Mouse (Mus musculus): Measurements from ENCODE around the gene Pax2. TPM values are rescaled to one million over a fixed set of nuclear protein-coding genes. Genes with fewer than 3 reads are reported as not detected.
A peak's percentile ranks its signal among the peaks of the same experiment; 100 is the strongest.

The Pax2 gene
- polyA plus RNA-seq, 1 experiment: not detected

DNA sequence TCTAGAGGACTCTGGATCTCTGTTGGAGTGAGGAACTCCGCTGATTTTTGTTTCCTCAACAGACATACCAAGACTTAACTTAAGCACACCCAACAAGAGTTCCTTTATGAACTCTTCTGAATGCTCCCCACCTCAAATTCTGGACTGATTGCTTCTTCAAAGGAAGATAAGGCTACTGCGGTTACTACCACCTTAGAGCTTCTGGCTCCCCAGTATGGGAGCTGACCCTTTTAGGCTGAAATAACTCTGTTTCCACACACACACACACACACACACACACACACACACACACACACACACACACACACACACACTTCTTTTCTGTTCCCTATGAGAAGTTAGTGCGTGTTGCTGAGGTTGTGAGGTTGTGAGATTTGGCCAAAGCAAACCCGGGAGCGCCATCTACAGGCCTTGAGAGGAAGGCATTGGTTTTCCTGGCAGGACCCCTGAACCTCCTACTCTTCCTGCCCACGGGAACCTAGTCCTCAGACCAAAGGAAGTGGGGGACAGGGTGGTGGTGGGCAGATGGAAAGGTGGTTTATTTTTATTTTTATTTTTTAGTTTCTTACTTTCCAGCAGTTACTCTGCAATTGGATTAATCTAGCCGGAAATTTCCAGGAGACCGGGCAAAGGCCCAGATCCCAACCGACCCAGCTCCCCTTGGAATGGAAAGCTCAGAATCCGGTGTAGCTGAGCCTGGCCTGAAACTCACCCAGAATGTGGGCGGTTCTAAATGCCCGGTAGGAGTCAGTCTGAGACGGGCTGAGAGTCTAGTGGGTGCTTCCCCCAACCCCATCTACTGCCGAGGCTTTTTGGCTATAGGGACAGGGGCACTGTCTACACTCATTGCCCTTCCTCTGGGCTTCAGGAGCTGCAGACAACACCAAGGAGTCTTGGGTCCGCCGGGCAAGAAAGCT lies 1.1 kb upstream of the Pax2 start:
- TF ChIP-seq MAX (IDR thresholded peaks at IDR 0.05): no peak
- peak; percentile 33 for TF ChIP-seq CTCF (IDR thresholded peaks at IDR 0.05; ENCODE audit: control insufficient read depth, insufficient read depth, insufficient read length)
- no peak for TF ChIP-seq MYOG (IDR thresholded peaks at IDR 0.05; ENCODE audit: control insufficient read depth, extremely low read depth, insufficient read length)
- TF ChIP-seq CEBPB (IDR thresholded peaks at IDR 0.05; ENCODE audit: low read depth): no peak
- TF ChIP-seq FOSL1 (IDR thresholded peaks at IDR 0.05; ENCODE audit: insufficient read depth, low read length, poor library complexity, severe bottlenecking): no peak
- H3K79me3 ChIP-seq (ENCODE audit: low read depth): no peaks in the 10 kb centered on the region

GRCm38 (mm10) chr19:44755378-44755692 lies 510 bp upstream of the Pax2 start:
- no peak for TF ChIP-seq USF1 (IDR thresholded peaks at IDR 0.05; ENCODE audit: low read depth)
- no peak for TF ChIP-seq CTCF (IDR thresholded peaks at IDR 0.05; ENCODE audit: control insufficient read depth, insufficient read depth, insufficient read length)
- TF ChIP-seq CEBPB (IDR thresholded peaks at IDR 0.05; ENCODE audit: low read depth): no peak
- TF ChIP-seq MYOD1 (IDR thresholded peaks at IDR 0.05; ENCODE audit: control insufficient read depth, insufficient read length, low read depth): no peak
- no peak for TF ChIP-seq FOSL1 (IDR thresholded peaks at IDR 0.05; ENCODE audit: insufficient read depth, low read length, poor library complexity, severe bottlenecking)
- no peak for TF ChIP-seq MAX (IDR thresholded peaks at IDR 0.05)
- Histone ChIP-seq H3K27me3 (ENCODE audit: control insufficient read depth, insufficient read depth, insufficient read length) (peaks cover 89% of the 10 kb centered on the region), H3K4me3 (ENCODE audit: insufficient read depth, poor library complexity, severe bottlenecking) (no peak overlapping the region), H3K79me2 (ENCODE audit: control insufficient read depth, insufficient read depth) (no peaks in the 10 kb centered on the region), H3K36me3 (ENCODE audit: control insufficient read depth, insufficient read depth) (no peaks in the 10 kb centered on the region), H3ac (ENCODE audit: control insufficient read depth, insufficient read length, low read depth) (no peak overlapping the region), H3K79me3 (ENCODE audit: low read depth) (no peaks in the 10 kb centered on the region)

More for the DNA sequence above, 1.1 kb upstream of the Pax2 start:
- no peak overlapping the region for H3ac ChIP-seq (ENCODE audit: control insufficient read depth, insufficient read length, low read depth)
- no peak overlapping the region for H3K4me3 ChIP-seq (ENCODE audit: insufficient read depth, poor library complexity, severe bottlenecking)
- no peaks in the 10 kb centered on the region for H3K36me3 ChIP-seq (ENCODE audit: control insufficient read depth, insufficient read depth)
- no peaks in the 10 kb centered on the region for H3K79me2 ChIP-seq (ENCODE audit: control insufficient read depth, insufficient read depth)
- H3K27me3 ChIP-seq (ENCODE audit: control insufficient read depth, insufficient read depth, insufficient read length): peaks cover 89% of the 10 kb centered on the region

- no peak overlapping the region for H3K4me3 ChIP-seq (ENCODE audit: insufficient read depth, poor library complexity, severe bottlenecking)
- TF ChIP-seq MYOD1 (IDR thresholded peaks at IDR 0.05; ENCODE audit: control insufficient read depth, insufficient read length, low read depth) (no peak), MAX (IDR thresholded peaks at IDR 0.05) (no peak), MYOG (IDR thresholded peaks at IDR 0.05; ENCODE audit: control insufficient read depth, extremely low read depth, insufficient read length) (no peak), USF1 (IDR thresholded peaks at IDR 0.05; ENCODE audit: low read depth) (no peak), FOSL1 (IDR thresholded peaks at IDR 0.05; ENCODE audit: insufficient read depth, low read length, poor library complexity, severe bottlenecking) (no peak), CTCF (IDR thresholded peaks at IDR 0.05; ENCODE audit: control insufficient read depth, insufficient read depth, insufficient read length) (no peak), CEBPB (IDR thresholded peaks at IDR 0.05; ENCODE audit: low read depth) (no peak)
- H3K79me3 ChIP-seq (ENCODE audit: low read depth): no peaks in the 10 kb centered on the region
- peaks cover 89% of the 10 kb centered on the region for H3K27me3 ChIP-seq (ENCODE audit: control insufficient read depth, insufficient read depth, insufficient read length)
- H3K36me3 ChIP-seq (ENCODE audit: control insufficient read depth, insufficient read depth): no peaks in the 10 kb centered on the region
- H3ac ChIP-seq (ENCODE audit: control insufficient read depth, insufficient read length, low read depth): no peak overlapping the region
- H3K79me2 ChIP-seq (ENCODE audit: control insufficient read depth, insufficient read depth): no peaks in the 10 kb centered on the region
Measured at GRCm38 (mm10) chr19:44756421-44757230, 781 bp downstream of the Pax2 start.

DNA sequence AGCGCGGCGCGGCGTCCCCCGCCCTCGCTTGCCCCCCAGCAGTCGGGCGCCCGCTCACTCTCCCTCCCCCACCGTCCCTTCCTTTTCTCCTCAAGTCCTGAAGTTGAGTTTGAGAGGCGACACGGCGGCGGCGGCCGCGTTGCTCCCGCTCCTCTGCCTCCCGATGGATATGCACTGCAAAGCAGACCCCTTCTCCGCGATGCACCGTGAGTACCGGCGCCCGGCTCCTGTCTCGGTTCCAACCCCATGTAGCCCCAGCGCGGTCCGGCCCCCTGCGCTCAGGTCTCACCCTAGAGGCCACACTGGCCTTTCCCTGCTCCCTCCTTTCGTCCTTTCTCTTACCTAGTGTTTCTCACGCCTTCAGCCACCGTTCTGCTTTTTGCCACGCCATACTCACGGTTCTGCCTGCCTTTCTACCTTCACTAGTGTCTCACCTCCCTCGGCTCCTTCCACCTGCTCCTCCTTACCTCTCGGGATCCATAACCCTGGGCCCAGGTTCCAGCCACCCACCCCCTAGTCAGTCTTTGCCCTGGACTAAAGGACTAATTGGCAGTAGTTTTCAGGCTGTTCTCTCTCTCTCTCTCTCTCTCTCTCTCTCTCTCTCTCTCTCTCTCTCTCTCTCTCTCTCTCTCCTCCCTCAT lies 1.5 kb downstream of the Pax2 start:
- TF ChIP-seq FOSL1 (IDR thresholded peaks at IDR 0.05; ENCODE audit: insufficient read depth, low read length, poor library complexity, severe bottlenecking) (no peak), CTCF (IDR thresholded peaks at IDR 0.05; ENCODE audit: control insufficient read depth, insufficient read depth, insufficient read length) (no peak), CEBPB (IDR thresholded peaks at IDR 0.05; ENCODE audit: low read depth) (no peak), MAX (IDR thresholded peaks at IDR 0.05) (no peak), MYOG (IDR thresholded peaks at IDR 0.05; ENCODE audit: control insufficient read depth, extremely low read depth, insufficient read length) (no peak), MYOD1 (IDR thresholded peaks at IDR 0.05; ENCODE audit: control insufficient read depth, insufficient read length, low read depth) (no peak), USF1 (IDR thresholded peaks at IDR 0.05; ENCODE audit: low read depth) (no peak)
- no peaks in the 10 kb centered on the region for H3K79me3 ChIP-seq (ENCODE audit: low read depth)
- no peaks in the 10 kb centered on the region for H3K36me3 ChIP-seq (ENCODE audit: control insufficient read depth, insufficient read depth)
- H3ac ChIP-seq (ENCODE audit: control insufficient read depth, insufficient read length, low read depth): no peak overlapping the region
- H3K79me2 ChIP-seq (ENCODE audit: control insufficient read depth, insufficient read depth): no peaks in the 10 kb centered on the region
- peaks cover 89% of the 10 kb centered on the region for H3K27me3 ChIP-seq (ENCODE audit: control insufficient read depth, insufficient read depth, insufficient read length)
- no peak overlapping the region for H3K4me3 ChIP-seq (ENCODE audit: insufficient read depth, poor library complexity, severe bottlenecking)

DNA sequence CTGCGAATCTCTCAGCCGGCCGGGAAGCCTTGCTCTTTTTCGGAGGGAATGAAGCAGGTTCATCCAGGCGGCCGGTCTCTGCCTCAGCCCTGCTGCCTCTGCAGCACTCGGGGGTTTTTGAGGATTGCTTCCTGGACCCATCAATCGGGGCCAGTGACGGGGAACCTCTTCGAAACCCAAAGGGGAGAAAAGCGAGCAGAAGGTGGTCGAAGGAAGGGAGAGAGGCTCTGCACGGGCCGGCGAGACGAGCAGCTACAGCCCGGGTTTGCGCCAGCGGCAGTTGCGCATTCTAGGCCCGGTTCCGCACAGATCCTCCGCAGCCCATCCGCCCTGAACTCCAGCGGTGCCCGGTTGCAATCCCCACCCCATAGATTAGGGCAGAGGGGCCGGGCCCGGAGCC lies 3.0 kb downstream of the Pax2 start:
- H3K79me3 ChIP-seq (ENCODE audit: low read depth): no peaks in the 10 kb centered on the region
- TF ChIP-seq MYOG (IDR thresholded peaks at IDR 0.05; ENCODE audit: control insufficient read depth, extremely low read depth, insufficient read length) (no peak), USF1 (IDR thresholded peaks at IDR 0.05; ENCODE audit: low read depth) (no peak), CEBPB (IDR thresholded peaks at IDR 0.05; ENCODE audit: low read depth) (no peak), MYOD1 (IDR thresholded peaks at IDR 0.05; ENCODE audit: control insufficient read depth, insufficient read length, low read depth) (no peak), FOSL1 (IDR thresholded peaks at IDR 0.05; ENCODE audit: insufficient read depth, low read length, poor library complexity, severe bottlenecking) (no peak), MAX (IDR thresholded peaks at IDR 0.05) (no peak), CTCF (IDR thresholded peaks at IDR 0.05; ENCODE audit: control insufficient read depth, insufficient read depth, insufficient read length) (no peak)
- H3ac ChIP-seq (ENCODE audit: control insufficient read depth, insufficient read length, low read depth): no peak overlapping the region
- no peaks in the 10 kb centered on the region for H3K79me2 ChIP-seq (ENCODE audit: control insufficient read depth, insufficient read depth)
- no peak overlapping the region for H3K4me3 ChIP-seq (ENCODE audit: insufficient read depth, poor library complexity, severe bottlenecking)
- H3K36me3 ChIP-seq (ENCODE audit: control insufficient read depth, insufficient read depth): no peaks in the 10 kb centered on the region
- peaks cover 91% of the 10 kb centered on the region for H3K27me3 ChIP-seq (ENCODE audit: control insufficient read depth, insufficient read depth, insufficient read length)

All from C2C12 (cell line).